Mouse (Mus musculus): ENCODE measurements at regions not wholly inside any gene's neighbourhood (a gene's known extent, or its start where the extent isn't known, plus 50 kb on each side); places are given as distances from the start of the nearest gene placed in this dataset.

DNA sequence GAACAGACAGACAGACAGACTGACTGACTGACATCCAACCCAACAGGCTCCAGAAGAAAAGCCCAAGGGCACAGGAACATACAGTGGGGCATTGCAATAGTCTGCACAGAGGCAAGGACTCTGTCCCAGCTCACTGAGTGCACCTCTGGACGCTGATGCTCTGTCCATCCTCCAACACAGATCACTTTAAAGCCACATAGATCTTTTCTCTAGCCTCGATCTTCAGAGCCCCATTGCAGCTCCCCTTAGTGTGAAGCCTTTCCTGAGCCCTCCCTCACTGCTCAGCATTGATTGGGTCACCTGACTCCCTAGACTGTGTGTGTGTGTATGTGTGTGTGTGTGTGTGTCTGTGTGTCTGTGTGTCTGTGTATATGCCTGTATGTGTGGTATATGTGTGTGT lies 218.2 kb upstream of the Srrm4 start:
- no peaks in the 10 kb centered on the region for H3K4me1 ChIP-seq (ENCODE audit: insufficient read depth, low read depth, low read length)
- no peaks in the 10 kb centered on the region for H3K9me3 ChIP-seq (ENCODE audit: low read length)
- DNase-seq (ENCODE audit: low spot score) (no peak), ATAC-seq (no peak)
- WGBS, result 55% methylated on average over 2 of the region's 2 CpGs
- no peak overlapping the region for H3K4me2 ChIP-seq (replicated peaks; ENCODE audit: low read depth, low read length)
- H3K27ac ChIP-seq (ENCODE audit: low read length), result no peak overlapping the region
- TF ChIP-seq CTCF (IDR thresholded peaks at IDR 0.05) (no peak), EP300 (IDR thresholded peaks at IDR 0.05) (no peak)
- H3K27me3 ChIP-seq (replicated peaks; ENCODE audit: insufficient read depth, low read length), result no peaks in the 10 kb centered on the region
- H3K4me3 ChIP-seq (ENCODE audit: low read depth, low read length), result no peak overlapping the region
- H3K9ac ChIP-seq (replicated peaks; ENCODE audit: low read depth), result no peak overlapping the region
- H3K36me3 ChIP-seq (ENCODE audit: insufficient read depth, low read length), result no peaks in the 10 kb centered on the region

DNA sequence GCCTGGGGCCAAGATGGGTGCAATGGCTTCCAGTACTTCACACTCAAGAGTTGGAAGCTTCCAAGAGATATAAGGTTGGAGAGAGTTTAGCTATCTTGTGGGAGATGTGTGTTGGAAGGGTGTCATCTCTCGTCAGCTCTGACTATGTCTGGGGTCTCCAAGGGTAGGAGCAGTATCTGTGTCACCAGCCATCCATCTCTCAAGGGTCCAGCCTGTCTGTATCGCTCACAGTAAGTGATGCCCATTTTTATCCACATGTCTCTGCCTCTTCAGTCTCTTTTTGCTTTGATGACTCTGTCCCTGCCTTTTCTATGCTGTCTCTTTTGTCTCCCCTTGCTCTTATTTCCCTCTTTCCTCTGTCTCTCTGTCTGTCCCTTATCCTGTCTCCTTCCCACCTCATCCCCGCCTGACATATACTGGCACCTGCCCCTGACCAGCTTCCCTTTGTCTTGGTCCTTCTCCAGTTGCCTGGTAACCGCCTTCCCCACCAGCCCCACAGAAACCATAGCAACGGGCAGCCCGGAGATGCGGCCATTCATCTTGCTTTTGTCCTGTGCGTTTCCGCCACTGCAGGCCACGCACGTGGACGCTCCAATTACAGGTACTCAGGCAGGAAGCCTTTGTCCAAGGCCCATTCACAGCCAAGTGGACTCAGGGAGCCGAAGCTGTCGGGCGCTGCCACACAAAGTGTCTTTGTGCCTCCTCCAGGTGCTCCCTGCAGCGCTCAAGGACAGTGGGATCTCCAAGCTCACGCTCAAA lies 217.6 kb upstream of the Srrm4 start:
- no peaks in the 10 kb centered on the region for H3K9me3 ChIP-seq (ENCODE audit: low read length)
- no peaks in the 10 kb centered on the region for H3K27me3 ChIP-seq (replicated peaks; ENCODE audit: insufficient read depth, low read length)
- H3K36me3 ChIP-seq (ENCODE audit: insufficient read depth, low read length), result no peaks in the 10 kb centered on the region
- H3K4me2 ChIP-seq (replicated peaks; ENCODE audit: low read depth, low read length), result no peak overlapping the region
- H3K4me1 ChIP-seq (ENCODE audit: insufficient read depth, low read depth, low read length), result no peaks in the 10 kb centered on the region
- ATAC-seq, result no peak
- DNase-seq (ENCODE audit: low spot score), result no peak
- 45% methylated on average over 17 of the region's 17 CpGs for WGBS
- no peak overlapping the region for H3K4me3 ChIP-seq (ENCODE audit: low read depth, low read length)
- no peak for TF ChIP-seq CTCF (IDR thresholded peaks at IDR 0.05)
- TF ChIP-seq EP300 (IDR thresholded peaks at IDR 0.05), result no peak
- H3K27ac ChIP-seq (ENCODE audit: low read length), result no peak overlapping the region
- no peak overlapping the region for H3K9ac ChIP-seq (replicated peaks; ENCODE audit: low read depth)

DNA sequence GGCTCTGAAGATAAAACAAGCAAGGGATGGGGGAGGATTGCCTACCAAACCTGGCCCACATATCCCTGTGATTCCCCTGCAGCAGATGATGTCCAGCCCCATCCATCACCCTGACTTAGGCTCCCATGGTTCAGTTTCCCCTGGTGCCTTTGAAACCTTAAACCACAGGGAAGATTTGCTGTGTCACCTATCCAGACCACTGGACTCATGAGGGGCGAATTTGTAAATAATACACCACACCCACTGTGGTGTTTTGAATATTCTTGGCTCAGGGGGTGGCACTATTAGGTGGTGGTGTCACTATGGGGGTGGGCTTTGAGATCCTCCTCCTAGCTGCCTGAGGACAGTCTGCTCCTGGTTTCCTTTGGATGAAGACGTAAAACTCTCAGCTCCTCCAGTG lies 205.8 kb upstream of the Srrm4 start:
- no peaks in the 10 kb centered on the region for H3K36me3 ChIP-seq (ENCODE audit: insufficient read depth, low read length)
- H3K4me2 ChIP-seq (replicated peaks; ENCODE audit: low read depth, low read length), result no peak overlapping the region
- 35% methylated on average over 2 of the region's 2 CpGs for WGBS
- no peaks in the 10 kb centered on the region for H3K9me3 ChIP-seq (ENCODE audit: low read length)
- no peak overlapping the region for H3K4me3 ChIP-seq (ENCODE audit: low read depth, low read length)
- H3K27ac ChIP-seq (ENCODE audit: low read length), result no peak overlapping the region
- no peaks in the 10 kb centered on the region for H3K27me3 ChIP-seq (replicated peaks; ENCODE audit: insufficient read depth, low read length)
- no peak overlapping the region for H3K9ac ChIP-seq (replicated peaks; ENCODE audit: low read depth)
- ATAC-seq (no peak), DNase-seq (ENCODE audit: low spot score) (no peak)
- TF ChIP-seq EP300 (IDR thresholded peaks at IDR 0.05) (no peak), CTCF (IDR thresholded peaks at IDR 0.05) (no peak)
- no peaks in the 10 kb centered on the region for H3K4me1 ChIP-seq (ENCODE audit: insufficient read depth, low read depth, low read length)

DNA sequence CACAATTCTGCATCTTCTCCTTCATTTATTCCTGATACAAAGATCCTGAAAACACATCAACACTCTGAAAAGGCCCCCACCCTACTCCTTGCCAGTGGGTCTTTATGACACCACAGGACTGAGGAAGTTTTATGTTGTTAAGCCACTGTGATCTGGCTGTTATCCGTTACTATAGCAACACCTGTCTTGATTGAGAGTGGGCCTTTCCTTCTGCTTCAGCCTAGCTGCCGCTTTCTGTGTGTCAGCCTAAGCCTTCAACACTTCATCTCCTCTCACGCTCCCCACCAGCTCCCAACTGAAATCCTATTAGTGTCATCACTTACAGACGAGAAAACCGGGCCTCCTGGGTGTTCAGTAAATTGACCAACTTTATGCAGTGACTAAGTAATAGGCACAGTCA lies 203.6 kb upstream of the Srrm4 start:
- Histone ChIP-seq H3K4me3 (ENCODE audit: low read depth, low read length) (no peak overlapping the region), H3K4me2 (replicated peaks; ENCODE audit: low read depth, low read length) (no peak overlapping the region), H3K27ac (ENCODE audit: low read length) (no peak overlapping the region), H3K27me3 (replicated peaks; ENCODE audit: insufficient read depth, low read length) (no peaks in the 10 kb centered on the region), H3K36me3 (ENCODE audit: insufficient read depth, low read length) (no peaks in the 10 kb centered on the region), H3K9me3 (ENCODE audit: low read length) (no peaks in the 10 kb centered on the region), H3K4me1 (ENCODE audit: insufficient read depth, low read depth, low read length) (no peaks in the 10 kb centered on the region), H3K9ac (replicated peaks; ENCODE audit: low read depth) (no peak overlapping the region)
- WGBS, result 35% methylated on average over 5 of the region's 5 CpGs
- DNase-seq (ENCODE audit: low spot score), result no peak
- no peak for TF ChIP-seq CTCF (IDR thresholded peaks at IDR 0.05)
- no peak for TF ChIP-seq EP300 (IDR thresholded peaks at IDR 0.05)
- no peak for ATAC-seq

DNA sequence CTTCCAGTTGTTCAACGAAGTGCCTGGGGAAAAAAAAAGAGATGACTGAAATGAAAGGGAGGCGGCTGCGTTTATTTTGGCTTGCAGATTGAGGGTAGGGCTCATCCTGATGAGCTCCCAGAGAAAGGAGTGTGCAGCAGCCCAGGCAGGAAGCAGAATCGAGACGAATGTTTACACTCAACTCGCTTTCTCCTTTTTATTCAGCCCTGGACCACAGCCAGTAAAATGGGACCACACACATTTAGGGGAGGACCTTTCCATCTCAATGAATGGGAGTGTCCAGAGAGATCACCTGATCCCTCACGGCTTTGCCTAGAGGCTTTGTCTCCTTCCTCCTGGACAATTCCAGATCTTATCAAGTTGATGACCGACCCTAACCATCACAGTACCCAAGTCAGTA lies 198.8 kb upstream of the Srrm4 start:
- no peaks in the 10 kb centered on the region for H3K4me1 ChIP-seq (ENCODE audit: insufficient read depth, low read depth, low read length)
- H3K36me3 ChIP-seq (ENCODE audit: insufficient read depth, low read length), result no peaks in the 10 kb centered on the region
- no peak for ATAC-seq
- DNase-seq (ENCODE audit: low spot score), result no peak
- 43% methylated on average over 8 of the region's 8 CpGs for WGBS
- TF ChIP-seq EP300 (IDR thresholded peaks at IDR 0.05) (no peak), CTCF (IDR thresholded peaks at IDR 0.05) (no peak)
- no peak overlapping the region for H3K27ac ChIP-seq (ENCODE audit: low read length)
- H3K4me3 ChIP-seq (ENCODE audit: low read depth, low read length), result no peak overlapping the region
- no peak overlapping the region for H3K9ac ChIP-seq (replicated peaks; ENCODE audit: low read depth)
- H3K27me3 ChIP-seq (replicated peaks; ENCODE audit: insufficient read depth, low read length), result no peaks in the 10 kb centered on the region
- no peaks in the 10 kb centered on the region for H3K9me3 ChIP-seq (ENCODE audit: low read length)
- no peak overlapping the region for H3K4me2 ChIP-seq (replicated peaks; ENCODE audit: low read depth, low read length)

DNA sequence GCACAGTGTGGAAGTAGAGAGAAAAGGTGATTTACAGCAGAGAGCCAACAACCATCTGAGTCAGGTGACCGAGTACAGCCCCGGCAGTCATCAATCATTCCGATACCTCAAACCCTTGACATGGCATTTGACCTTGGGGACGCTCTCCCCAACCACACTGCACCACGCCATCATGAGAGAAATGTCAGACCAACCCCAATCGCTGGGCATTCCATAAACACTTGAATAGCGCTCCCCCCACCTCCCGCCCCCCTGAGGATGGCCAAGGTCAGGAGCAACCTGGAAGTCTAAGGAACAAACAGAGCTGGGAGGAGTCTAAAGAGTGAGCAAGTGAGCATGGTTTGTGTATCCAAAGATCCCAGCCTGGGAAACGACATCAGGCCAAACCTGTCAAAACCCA lies 198.2 kb upstream of the Srrm4 start:
- Histone ChIP-seq H3K4me2 (replicated peaks; ENCODE audit: low read depth, low read length) (no peak overlapping the region), H3K4me3 (ENCODE audit: low read depth, low read length) (no peak overlapping the region), H3K9me3 (ENCODE audit: low read length) (no peaks in the 10 kb centered on the region), H3K27ac (ENCODE audit: low read length) (no peak overlapping the region), H3K9ac (replicated peaks; ENCODE audit: low read depth) (no peak overlapping the region), H3K4me1 (ENCODE audit: insufficient read depth, low read depth, low read length) (no peaks in the 10 kb centered on the region), H3K27me3 (replicated peaks; ENCODE audit: insufficient read depth, low read length) (no peaks in the 10 kb centered on the region), H3K36me3 (ENCODE audit: insufficient read depth, low read length) (no peaks in the 10 kb centered on the region)
- DNase-seq (ENCODE audit: low spot score) (no peak), ATAC-seq (no peak)
- TF ChIP-seq CTCF (IDR thresholded peaks at IDR 0.05) (no peak), EP300 (IDR thresholded peaks at IDR 0.05) (no peak)
- WGBS, result 45% methylated on average over 9 of the region's 9 CpGs

DNA sequence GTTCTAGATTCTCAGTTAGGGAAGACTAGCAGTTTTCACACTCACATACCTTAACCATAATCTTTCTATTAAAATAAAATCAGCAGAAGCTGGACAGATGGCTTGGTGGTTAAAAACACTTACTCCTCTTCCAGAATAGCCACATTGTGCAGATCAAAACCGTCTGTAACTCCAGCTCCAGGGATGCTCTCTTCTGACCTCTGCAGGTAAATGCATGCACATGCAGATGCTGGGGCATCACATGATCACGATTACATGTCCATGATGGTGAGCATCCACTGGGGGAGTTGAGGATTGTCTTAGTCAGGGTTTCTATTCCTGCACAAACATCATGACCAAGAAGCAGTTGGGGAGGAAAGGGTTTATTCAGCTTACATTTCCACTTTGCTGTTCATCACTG lies 184.8 kb upstream of the Srrm4 start:
- no peak for DNase-seq (ENCODE audit: low spot score)
- Histone ChIP-seq H3K4me3 (ENCODE audit: low read depth, low read length) (no peak overlapping the region), H3K9me3 (ENCODE audit: low read length) (no peaks in the 10 kb centered on the region; the same call in 1 of the 2 replicates), H3K4me1 (ENCODE audit: insufficient read depth, low read depth, low read length) (no peaks in the 10 kb centered on the region), H3K9ac (replicated peaks; ENCODE audit: low read depth) (no peak overlapping the region), H3K27me3 (replicated peaks; ENCODE audit: insufficient read depth, low read length) (no peaks in the 10 kb centered on the region), H3K36me3 (ENCODE audit: insufficient read depth, low read length) (no peaks in the 10 kb centered on the region), H3K27ac (ENCODE audit: low read length) (no peak overlapping the region), H3K4me2 (replicated peaks; ENCODE audit: low read depth, low read length) (no peak overlapping the region)
- ATAC-seq, result no peak
- TF ChIP-seq EP300 (IDR thresholded peaks at IDR 0.05), result no peak
- TF ChIP-seq CTCF (IDR thresholded peaks at IDR 0.05), result no peak
- 27% methylated on average over 2 of the region's 2 CpGs for WGBS

Measured in lung, postnatal 0 days (tissue).